In the genomic region with DNA sequence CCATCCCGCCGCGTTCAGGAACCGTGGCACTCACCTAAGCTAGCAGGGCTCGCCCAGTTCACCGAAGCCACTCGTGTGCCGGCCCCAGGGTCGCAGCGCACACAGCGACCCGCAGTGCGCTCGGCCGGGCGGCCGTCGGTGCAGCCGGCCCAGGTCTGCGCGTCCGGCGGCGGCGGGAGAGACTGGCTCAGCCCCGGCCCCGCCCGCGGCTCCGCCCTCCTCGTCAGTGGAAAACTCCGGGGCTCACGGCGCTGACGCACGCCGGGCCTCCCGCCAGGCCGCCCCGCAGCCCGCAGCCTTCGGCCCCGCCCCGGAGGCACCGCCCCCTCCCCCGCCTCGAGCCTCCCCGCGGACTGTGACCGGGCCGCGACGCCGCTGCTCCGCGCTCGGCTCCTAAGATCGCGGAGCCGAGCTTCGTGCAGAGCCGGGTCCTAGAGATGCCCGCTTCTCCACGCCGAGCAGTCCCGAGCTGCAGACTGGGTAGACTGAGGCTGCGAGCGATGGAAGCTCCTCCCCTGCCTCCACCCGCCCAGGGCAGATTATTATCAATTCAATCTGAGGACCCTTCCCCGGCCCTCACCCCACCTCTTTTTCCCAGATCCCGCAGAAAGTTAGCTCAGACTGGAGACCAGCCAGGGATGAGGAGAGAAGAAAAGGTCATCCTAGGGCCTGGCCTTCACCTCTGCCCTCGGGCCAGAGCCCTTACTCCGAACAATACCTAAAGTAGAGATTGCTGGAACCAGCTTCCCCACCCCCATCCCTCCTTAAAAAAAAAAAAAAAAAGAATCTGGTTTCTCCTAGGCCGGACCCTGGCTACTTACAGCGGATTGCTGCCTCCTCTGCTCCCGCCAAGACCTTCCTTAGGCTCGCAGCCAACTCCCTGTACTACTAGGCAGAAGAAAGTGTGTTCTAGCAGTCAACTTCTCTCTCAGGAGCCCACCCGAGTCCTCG, we compare ENCODE assay signal across 8 mouse cellular contexts. TPM values are rescaled to one million over a fixed set of nuclear protein-coding genes. Genes with fewer than 3 reads are reported as not detected.
DNase-seq lines count a peak whose midpoint lies in the region; ATAC-seq lines count a peak whose summit lies in the region.

No protein-coding gene starts in this region.

- H3K9me3 ChIP-seq in embryonic facial prominence, embryonic 13.5 days: no peaks in the 10 kb centered on the region
- no peaks in the 10 kb centered on the region for H3K9me3 ChIP-seq in heart, embryonic 10.5 days
- H3K9me3 ChIP-seq in kidney, embryonic 14.5 days (ENCODE audit: control insufficient read depth, low read length): no peaks in the 10 kb centered on the region
- no peaks in the 10 kb centered on the region for H3K9me3 ChIP-seq in liver, embryonic 13.5 days (replicated peaks)

- WGBS in embryonic facial prominence, embryonic 13.5 days: 1% methylated on average over 70 of the region's 79 CpGs
- WGBS in heart, embryonic 10.5 days: under 1% methylated on average over 79 of the region's 79 CpGs
- under 1% methylated on average over 76 of the region's 79 CpGs for WGBS in kidney, embryonic 14.5 days
- 2% methylated on average over 79 of the region's 79 CpGs for WGBS in liver, embryonic 13.5 days (ENCODE audit: insufficient replicate concordance)

- no peaks in the 10 kb centered on the region for H3K36me3 ChIP-seq in embryonic facial prominence, embryonic 13.5 days
- H3K36me3 ChIP-seq in heart, embryonic 10.5 days: no peaks in the 10 kb centered on the region
- H3K36me3 ChIP-seq in kidney, embryonic 14.5 days (ENCODE audit: control insufficient read depth, insufficient read depth, low read length): no peaks in the 10 kb centered on the region
- no peaks in the 10 kb centered on the region for H3K36me3 ChIP-seq in liver, embryonic 13.5 days
- H3K36me3 ChIP-seq in splenic B cell, adult 2 months (ENCODE audit: control insufficient read depth, insufficient read depth, low read length, poor library complexity, severe bottlenecking): no peaks in the 10 kb centered on the region

- peak overlapping the region; percentile 99 for H3K4me2 ChIP-seq in embryonic facial prominence, embryonic 13.5 days
- peak overlapping the region; percentile 87 for H3K4me2 ChIP-seq in kidney, embryonic 14.5 days (replicated peaks; ENCODE audit: low read depth, low read length)
- H3K4me2 ChIP-seq in liver, embryonic 13.5 days: peak overlapping the region; percentile 91

- H3K9ac ChIP-seq in embryonic facial prominence, embryonic 13.5 days: peak overlapping the region; percentile 77
- peak overlapping the region; percentile 70 for H3K9ac ChIP-seq in kidney, embryonic 14.5 days (ENCODE audit: low read depth, low read length)
- H3K9ac ChIP-seq in liver, embryonic 13.5 days: peak overlapping the region; percentile 73

- peaks cover 49% of the 10 kb centered on the region for H3K4me1 ChIP-seq in embryonic facial prominence, embryonic 13.5 days
- H3K4me1 ChIP-seq in heart, embryonic 10.5 days: peaks cover 60% of the 10 kb centered on the region
- H3K4me1 ChIP-seq in kidney, embryonic 14.5 days (ENCODE audit: control insufficient read depth, insufficient read depth, low read length): peaks cover 38% of the 10 kb centered on the region
- peaks cover 60% of the 10 kb centered on the region for H3K4me1 ChIP-seq in liver, embryonic 13.5 days (replicated peaks)

- peak; percentile 88 for DNase-seq in B cell, adult 2 months
- peak; percentile 79 to 80 for DNase-seq in adrenal gland, postnatal 4 days (ENCODE audit: low spot score in 2 of 2)
- DNase-seq in heart, embryonic 10.5 days (ENCODE audit: low spot score): peak; percentile 94
- DNase-seq in liver, embryonic 13.5 days: peak; percentile 82
- peak; percentile 80 to 85 for DNase-seq in natural killer cell, adult 2 months (ENCODE audit: low spot score in 2 of 2)
- peak; percentile 95 for DNase-seq in splenic B cell, adult 2 months (ENCODE audit: low read depth, low spot score)

- no peaks in the 10 kb centered on the region for H3K27me3 ChIP-seq in embryonic facial prominence, embryonic 13.5 days
- no peaks in the 10 kb centered on the region for H3K27me3 ChIP-seq in heart, embryonic 10.5 days (ENCODE audit: insufficient read depth, poor library complexity, severe bottlenecking)
- H3K27me3 ChIP-seq in kidney, embryonic 14.5 days (ENCODE audit: control insufficient read depth, insufficient read depth, low read length): no peaks in the 10 kb centered on the region
- peaks cover 42% of the 10 kb centered on the region for H3K27me3 ChIP-seq in liver, embryonic 13.5 days
- H3K27me3 ChIP-seq in splenic B cell, adult 2 months (ENCODE audit: control insufficient read depth, insufficient read depth, low read length, poor library complexity, severe bottlenecking): no peaks in the 10 kb centered on the region

- ATAC-seq in embryonic facial prominence, embryonic 13.5 days (ENCODE audit: insufficient number of reproducible peaks, insufficient read depth, low FRiP score, low TSS enrichment, low read depth): peak; percentile 74
- ATAC-seq in kidney, embryonic 14.5 days (ENCODE audit: low FRiP score, low TSS enrichment): peak; percentile 75
- ATAC-seq in liver, embryonic 13.5 days (ENCODE audit: low read depth): peak; percentile 82

- H3K4me3 ChIP-seq in embryonic facial prominence, embryonic 13.5 days: peak overlapping the region; percentile 65
- H3K4me3 ChIP-seq in heart, embryonic 10.5 days: peak overlapping the region; percentile 87
- peak overlapping the region; percentile 68 for H3K4me3 ChIP-seq in kidney, embryonic 14.5 days (ENCODE audit: low read length)
- peak overlapping the region; percentile 68 for H3K4me3 ChIP-seq in liver, embryonic 13.5 days (replicated peaks)

- H3K27ac ChIP-seq in embryonic facial prominence, embryonic 13.5 days: peak overlapping the region; percentile 76
- peak overlapping the region; percentile 94 for H3K27ac ChIP-seq in heart, embryonic 10.5 days
- H3K27ac ChIP-seq in kidney, embryonic 14.5 days (ENCODE audit: low read depth, low read length): peak overlapping the region; percentile 74; the same call in 1 of the 2 replicates
- 0 out of 2 replicates have a peak overlapping the region, but pooled peaks have one; percentile 11 for H3K27ac ChIP-seq in liver, embryonic 13.5 days

RNA-seq across cellular contexts. Expression of a gene that starts 0.6 kb away (rescaled TPM):
- total RNA-seq in adrenal gland, postnatal 4 days (2021): 10 to 100 TPM; 18.0 to 18.1 TPM
- polyA plus RNA-seq in embryonic facial prominence, embryonic 13.5 days (2015; fragmentation: Nextera tagmentation; extraction: Ambion mirVana): 3.3 and 4.5 TPM in 2 replicates
- polyA plus RNA-seq in heart, embryonic 10.5 days (2016; fragmentation: Nextera tagmentation; extraction: Ambion mirVana): 7.5 and 8.0 TPM in 2 replicates
- polyA plus RNA-seq in kidney, embryonic 14.5 days (2014; fragmentation: Nextera tagmentation; extraction: Ambion mirVana): 1.9 and 3.9 TPM in 2 replicates
- 1.2 and 1.3 TPM in 2 replicates for polyA plus RNA-seq in liver, embryonic 13.5 days (2015; fragmentation: Nextera tagmentation; extraction: Ambion mirVana)

RNA-seq across cellular contexts. Expression of a gene that starts 39.5 kb away (rescaled TPM):
- total RNA-seq in adrenal gland, postnatal 4 days (2021): 1 to 10 TPM; 2.2 to 5.6 TPM
- polyA plus RNA-seq in embryonic facial prominence, embryonic 13.5 days (2015; fragmentation: Nextera tagmentation; extraction: Ambion mirVana): 0.14 and 0.22 TPM in 2 replicates
- polyA plus RNA-seq in heart, embryonic 10.5 days (2016; fragmentation: Nextera tagmentation; extraction: Ambion mirVana): 41.1 and 90.1 TPM in 2 replicates
- not detected in 2 replicates for polyA plus RNA-seq in kidney, embryonic 14.5 days (2014; fragmentation: Nextera tagmentation; extraction: Ambion mirVana)
- 0.01 and 0.14 TPM in 2 replicates for polyA plus RNA-seq in liver, embryonic 13.5 days (2015; fragmentation: Nextera tagmentation; extraction: Ambion mirVana)

RNA-seq across cellular contexts. Expression of a gene that starts 46.5 kb away (rescaled TPM):
- under 1 TPM; 0.34 TPM for total RNA-seq in adrenal gland, postnatal 4 days (2021)
- polyA plus RNA-seq in embryonic facial prominence, embryonic 13.5 days (2015; fragmentation: Nextera tagmentation; extraction: Ambion mirVana): 0.28 and 0.54 TPM in 2 replicates
- 0.28 and 0.48 TPM in 2 replicates for polyA plus RNA-seq in heart, embryonic 10.5 days (2016; fragmentation: Nextera tagmentation; extraction: Ambion mirVana)
- polyA plus RNA-seq in kidney, embryonic 14.5 days (2014; fragmentation: Nextera tagmentation; extraction: Ambion mirVana): 0.06 and 0.19 TPM in 2 replicates
- 0.08 and 0.09 TPM in 2 replicates for polyA plus RNA-seq in liver, embryonic 13.5 days (2015; fragmentation: Nextera tagmentation; extraction: Ambion mirVana)

RNA-seq across cellular contexts. Expression of a gene that starts 46.5 kb away (rescaled TPM):
- 10 to 100 TPM; 26.9 to 27.1 TPM for total RNA-seq in adrenal gland, postnatal 4 days (2021)
- 28.0 and 31.9 TPM in 2 replicates for polyA plus RNA-seq in embryonic facial prominence, embryonic 13.5 days (2015; fragmentation: Nextera tagmentation; extraction: Ambion mirVana)
- polyA plus RNA-seq in heart, embryonic 10.5 days (2016; fragmentation: Nextera tagmentation; extraction: Ambion mirVana): 26.5 and 26.8 TPM in 2 replicates
- polyA plus RNA-seq in kidney, embryonic 14.5 days (2014; fragmentation: Nextera tagmentation; extraction: Ambion mirVana): 17.8 and 22.1 TPM in 2 replicates
- polyA plus RNA-seq in liver, embryonic 13.5 days (2015; fragmentation: Nextera tagmentation; extraction: Ambion mirVana): 10.4 and 12.6 TPM in 2 replicates

Comparison
In these comparisons a context has a peak if more than half of its experiments do, and no peak if none do; other contexts are left out.
1. Peak in every context shown above with its lines: DNase-seq, ATAC-seq, H3K4me3 ChIP-seq and H3K27ac ChIP-seq.
2. H3K27ac ChIP-seq: peak in every context shown above with its lines; median percentile 94 in heart, embryonic 10.5 days; 76 in embryonic facial prominence, embryonic 13.5 days; 74 in kidney, embryonic 14.5 days; 11 in liver, embryonic 13.5 days.
3. RNA of a gene that starts 39.5 kb away (polyA plus RNA-seq): 41.1 to 90.1 TPM in heart, embryonic 10.5 days; 0.14 to 0.22 TPM in embryonic facial prominence, embryonic 13.5 days, 0.01 to 0.14 TPM in liver, embryonic 13.5 days and not detected in kidney, embryonic 14.5 days; every median in the first group is over 10 times any median in the second.